Mouse (Mus musculus) granulocyte monocyte progenitor cell, adult 5-6 weeks (primary cell): ENCODE measurements around the gene Gm5617. TPM values are rescaled to one million over a fixed set of nuclear protein-coding genes. Genes with fewer than 3 reads are reported as not detected.
"Not testable (repeated sequence)": the region's sequence is repeated elsewhere in the genome, so short reads cannot be mapped to it uniquely, and the experiment has no call there.

Experiments used
- ATAC-seq: replicated peaks from 2 replicates; pipeline ENCODE4 v1.8.0; 2016; ENCODE audit warnings: mild to moderate bottlenecking, moderate TSS enrichment, inconsistent platforms; ENCODE audit not compliant: poor library complexity, severe bottlenecking
- total RNA-seq, 2 experiments: library from RNA; stranded (forward) in 1 of 2; stranded (reverse) in 1 of 2; fragments of 200-712, 200-1000 nt in 1 of 2; fragments of >200 nt in 1 of 2; fragmentation: Nextera tagmentation in 1 of 2; gene quantifications; 2 replicates each; pipeline ENCODE4 v1.2.3; 2014 to 2017

Gm5617 gene
- total RNA-seq (2014; fragmentation: Nextera tagmentation) (4.6 and 25.5 TPM in 2 replicates), total RNA-seq (2017) (0.52 and 4.2 TPM in 2 replicates)

DNA sequence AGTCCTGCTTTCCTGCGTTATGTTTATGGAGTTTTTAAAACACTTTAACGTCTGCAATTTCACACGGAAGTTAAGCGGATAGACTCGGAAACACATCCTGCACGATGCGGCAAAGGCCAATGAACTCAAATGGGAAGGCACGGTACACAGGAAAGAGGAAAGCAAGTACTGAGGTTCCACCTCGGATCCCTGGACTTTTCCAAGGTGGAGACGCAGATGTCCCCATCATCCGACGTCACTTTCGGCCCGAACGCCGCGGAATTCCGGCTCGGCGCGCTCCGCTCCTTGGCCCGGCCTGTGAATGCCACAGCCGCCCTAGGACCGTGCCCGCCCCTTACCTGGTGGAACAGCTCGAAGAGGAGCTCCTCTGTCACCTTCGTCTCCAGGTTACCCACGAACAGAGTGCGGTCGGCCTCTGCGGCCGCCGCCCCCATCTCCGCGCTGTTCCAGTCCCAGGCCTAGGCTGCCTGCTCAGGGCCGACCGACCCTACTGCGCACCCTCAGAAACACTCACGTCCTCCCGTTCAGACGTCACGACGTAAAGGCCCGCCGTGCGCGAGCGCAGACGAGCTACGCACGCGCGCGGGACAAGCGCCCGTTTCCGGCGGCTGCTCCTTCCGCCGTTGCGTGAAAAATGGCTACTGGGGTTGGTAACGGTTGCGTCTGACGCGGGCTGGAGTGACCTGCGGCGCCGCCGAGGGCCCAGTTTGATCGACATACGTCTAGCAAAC is at the start of gene Gm5617, which contains the start of gene Rbm7:
Gm5617 (plus strand) TSS at position 626 of the 731 bp plus-strand sequence.
Rbm7 (minus strand) TSS at position 483 of the 731 bp plus-strand sequence.
- peak; percentile 97 for ATAC-seq

- ATAC-seq: peak; percentile 91
Measured at GRCm38 (mm10) chr9:48447783-48448209, 47.4 kb upstream of the Gm5617 start.

DNA sequence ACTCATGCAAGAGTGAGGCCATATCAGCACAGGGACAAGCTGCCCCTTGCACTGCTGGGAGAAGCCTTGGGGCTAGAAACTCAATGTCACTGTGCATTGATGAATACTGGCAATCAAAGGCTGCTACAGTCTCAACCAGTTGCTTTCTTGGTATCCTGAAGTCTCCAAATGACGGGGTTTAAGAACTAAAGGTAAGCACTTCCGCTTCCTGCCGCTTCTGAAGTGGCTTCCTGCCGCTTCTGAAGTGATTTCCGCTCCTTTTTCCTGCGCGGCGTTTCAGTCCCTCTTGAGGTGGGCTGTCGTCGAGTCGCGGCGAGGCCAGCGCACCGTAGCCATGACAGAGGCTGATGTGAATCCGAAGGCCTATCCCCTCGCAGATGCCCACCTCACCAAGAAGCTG is 45.2 kb upstream of the Gm5617 start:
- no peak for ATAC-seq

DNA sequence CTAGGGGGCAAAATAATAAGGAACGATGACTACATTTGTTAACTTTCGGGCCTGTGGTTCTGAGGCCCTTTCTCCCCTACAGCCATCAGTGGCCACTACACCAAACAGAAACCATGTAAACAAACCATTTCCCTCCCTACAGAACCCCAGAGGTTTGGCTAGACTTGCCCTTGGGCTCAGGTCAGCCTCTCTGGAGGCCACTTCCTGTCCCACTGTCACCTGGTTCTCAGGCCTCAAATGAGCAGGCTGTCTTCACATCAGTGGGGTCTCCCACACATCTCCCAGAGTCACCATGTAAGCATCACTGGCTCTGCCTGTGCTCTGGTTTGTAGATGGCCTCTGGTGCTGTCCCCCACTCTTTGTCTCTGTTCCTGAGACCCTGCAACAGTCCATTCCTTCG is 39.3 kb upstream of the Gm5617 start:
- ATAC-seq: no peak; the same call in 1 of the 2 replicates

- ATAC-seq: no peak
Measured at GRCm38 (mm10) chr9:48458879-48459278, 36.4 kb upstream of the Gm5617 start.

DNA sequence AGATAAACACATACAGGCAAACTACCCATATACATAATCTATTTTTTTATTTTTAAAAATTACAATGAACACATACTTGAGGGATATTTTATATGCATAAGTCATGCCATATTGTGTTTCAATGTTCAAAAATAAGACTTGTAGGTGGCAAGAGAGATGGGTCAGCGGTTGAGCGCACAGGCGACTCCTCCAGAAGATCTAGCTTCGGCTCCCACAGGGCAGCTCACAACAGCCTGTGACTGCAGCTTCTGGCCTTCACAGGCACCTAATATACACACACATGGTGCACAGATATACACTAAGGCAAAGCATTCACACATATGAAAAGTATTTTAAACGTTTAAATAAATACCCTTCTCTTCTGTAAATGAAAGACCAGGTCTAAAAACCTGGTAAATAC is 35.9 kb upstream of the Gm5617 start:
- ATAC-seq: no peak

DNA sequence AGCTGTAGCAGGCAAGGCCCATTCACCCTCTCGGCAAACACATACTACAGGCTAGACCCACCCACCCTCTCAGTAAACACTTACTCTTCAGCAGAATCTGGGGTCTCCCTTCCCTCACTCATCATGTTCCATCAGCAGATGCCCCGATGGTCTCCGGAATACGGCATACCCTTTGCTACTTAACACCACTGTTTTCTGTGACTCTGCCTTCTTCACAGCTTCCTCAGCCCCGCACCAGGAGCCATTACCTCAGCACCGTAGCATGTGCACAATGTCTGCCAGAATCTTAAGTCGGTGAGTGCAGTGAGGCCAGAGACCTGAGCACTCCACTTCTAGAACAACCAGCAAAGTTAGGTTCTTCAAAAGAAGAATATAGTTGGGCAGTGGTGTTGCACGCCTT is 34.5 kb upstream of the Gm5617 start:
- no peak for ATAC-seq

GRCm38 (mm10) chr9:48461545-48461944 is 33.7 kb upstream of the Gm5617 start:
- peak; percentile 82 for ATAC-seq

GRCm38 (mm10) chr9:48465671-48466070 is 29.6 kb upstream of the Gm5617 start:
- no peak for ATAC-seq

DNA sequence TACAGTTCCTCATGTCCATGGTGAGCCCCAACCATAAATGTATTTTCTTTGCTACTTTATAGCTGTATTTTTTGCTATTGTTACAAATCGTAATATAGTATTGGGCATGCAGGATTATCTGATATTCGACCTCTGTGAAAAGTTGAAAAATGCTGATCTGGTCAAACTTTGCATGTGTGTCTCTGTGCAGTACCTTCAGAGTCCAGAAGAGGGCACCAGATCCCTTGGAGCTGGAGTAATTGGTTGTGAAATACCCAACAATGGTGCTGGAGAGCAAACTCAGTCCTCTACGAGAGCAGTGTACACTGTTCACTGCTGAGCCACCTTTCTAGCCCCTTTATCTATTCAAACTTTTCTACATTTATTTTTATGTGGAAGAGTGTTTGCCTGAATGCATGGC is 28.4 kb upstream of the Gm5617 start:
- ATAC-seq: peak; percentile 91

DNA sequence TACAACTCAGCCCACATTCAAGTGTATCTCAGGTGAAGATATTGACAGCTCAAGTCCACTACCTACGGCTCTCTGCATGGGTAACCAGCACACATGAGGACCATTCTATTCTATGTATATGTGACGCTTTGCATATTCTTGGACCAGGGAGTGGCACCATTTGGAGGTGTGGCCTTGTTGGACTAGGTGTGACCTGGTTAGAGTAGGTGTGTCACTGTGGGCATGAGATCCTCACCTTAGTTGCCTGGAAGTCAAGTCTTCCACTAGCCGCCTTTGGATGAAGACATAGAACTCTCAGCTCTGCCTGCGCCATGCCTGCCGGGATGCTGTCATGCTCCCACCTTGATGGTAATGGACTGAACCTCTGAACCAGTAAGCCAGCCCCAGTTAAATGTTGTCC is 27.8 kb upstream of the Gm5617 start:
- not testable (repeated sequence) for ATAC-seq

- ATAC-seq: no peak
Measured at GRCm38 (mm10) chr9:48472441-48473025, 22.7 kb upstream of the Gm5617 start.

- ATAC-seq: no peak
Measured at GRCm38 (mm10) chr9:48473131-48473530, 22.1 kb upstream of the Gm5617 start.

- ATAC-seq: no peak
Measured at GRCm38 (mm10) chr9:48474367-48474766, 20.9 kb upstream of the Gm5617 start.

- ATAC-seq: no peak
Measured at GRCm38 (mm10) chr9:48476236-48477165, 18.7 kb upstream of the Gm5617 start.

DNA sequence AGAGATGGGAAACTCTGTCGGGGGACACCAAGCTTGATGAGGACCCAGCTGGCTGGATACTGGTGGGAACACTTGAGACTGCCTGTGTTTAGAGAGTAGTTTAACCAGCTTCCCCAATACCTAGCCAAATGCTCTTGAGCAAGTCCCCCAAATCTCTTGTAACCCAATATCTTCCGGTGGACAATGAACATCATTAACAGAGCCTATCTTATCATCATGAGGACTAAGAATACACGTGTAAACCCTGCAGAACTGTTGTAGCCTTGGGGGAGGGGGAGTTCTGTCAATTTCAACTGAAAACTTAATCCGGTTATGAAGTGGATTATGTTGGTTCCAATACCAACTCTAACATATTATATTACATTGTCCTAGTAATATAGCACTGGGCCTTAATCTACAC is 16.4 kb upstream of the Gm5617 start:
- ATAC-seq: no peak

- peak; percentile 40 for ATAC-seq
Measured at GRCm38 (mm10) chr9:48479838-48480410, 15.3 kb upstream of the Gm5617 start.

- peak; percentile 99 for ATAC-seq
Measured at GRCm38 (mm10) chr9:48480411-48481213, 14.6 kb upstream of the Gm5617 start, which contains the start of gene Rexo2. Rexo2 (minus strand) TSS chr9:48480623.
